Mouse (Mus musculus) large intestine, adult 2 months (tissue): ENCODE measurements around the gene Pcid2. TPM values are rescaled to one million over a fixed set of nuclear protein-coding genes. Genes with fewer than 3 reads are reported as not detected.
"Not testable (repeated sequence)": the region's sequence is repeated elsewhere in the genome, so short reads cannot be mapped to it uniquely, and the experiment has no call there.

Source experiments
- DNase-seq: peaks from one replicate; pipeline ENCODE4 v3.0.0-alpha.2; 2012; ENCODE audit warnings: low read depth, low spot score
- WGBS: fragments of 180-500 bp; shearing (Covaris S2); methylation state at CpG from one replicate; pipeline ENCODE4 v1.1.7; 2018; 5-methylcytosine and 5-hydroxymethylcytosine counted together
- polyA plus RNA-seq: library from polyadenylated mRNA; depleted of rRNA; stranded (reverse); fragments of >200 nt; gene quantifications from 2 replicates; pipeline ENCODE4 v1.2.3, GENCODE M21; 2012; rRNA removed

The Pcid2 gene
- 18.2 and 18.7 TPM in 2 replicates for polyA plus RNA-seq

DNA sequence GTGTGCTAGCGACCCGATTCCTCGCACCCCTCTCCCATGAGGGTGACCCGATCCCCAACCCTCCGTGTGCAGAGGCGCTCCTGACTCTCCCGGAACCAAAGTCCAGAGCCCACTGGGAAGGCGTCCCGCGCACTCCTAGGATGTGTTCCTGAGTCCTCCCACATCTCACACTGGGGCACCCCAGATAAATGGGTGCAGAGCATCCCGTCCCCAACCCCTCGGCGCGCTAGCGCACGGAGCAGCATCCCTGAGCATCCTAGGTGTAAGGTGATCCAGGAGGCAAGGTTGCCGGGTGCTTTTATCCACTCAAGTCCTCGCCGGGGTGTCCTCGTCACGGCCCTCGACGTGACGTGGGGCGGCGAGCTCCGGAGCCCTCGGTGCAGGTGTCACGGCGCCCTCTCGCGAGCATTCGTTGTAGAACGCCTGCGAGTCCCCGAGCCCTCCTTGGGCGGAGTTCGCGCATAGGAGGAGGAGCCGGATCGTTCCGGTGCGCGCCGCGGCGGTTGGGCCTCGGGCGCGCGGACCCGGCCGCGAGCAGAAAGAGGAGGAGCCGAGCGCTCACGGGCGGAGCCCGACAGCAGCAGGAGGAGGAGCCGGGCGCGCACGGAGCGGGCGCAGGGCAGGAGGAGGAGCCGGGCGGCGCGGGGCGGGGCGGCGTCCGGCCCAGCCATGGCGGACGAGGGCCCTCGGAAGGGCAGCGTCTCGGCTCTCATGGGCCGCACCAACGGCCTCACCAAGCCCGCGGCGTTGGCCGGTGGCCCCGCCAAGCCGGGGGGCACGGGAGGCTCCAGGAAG is at the start of gene Pcid2, which contains the start of gene Cul4a:
Gene Pcid2 (minus strand): TSS at position 373 of the 795 bp plus-strand sequence.
Gene Cul4a (plus strand): TSS at position 535 of the 795 bp plus-strand sequence.
- WGBS = under 1% methylated on average over 85 of the region's 87 CpGs
- peak; percentile 88 for DNase-seq

DNA sequence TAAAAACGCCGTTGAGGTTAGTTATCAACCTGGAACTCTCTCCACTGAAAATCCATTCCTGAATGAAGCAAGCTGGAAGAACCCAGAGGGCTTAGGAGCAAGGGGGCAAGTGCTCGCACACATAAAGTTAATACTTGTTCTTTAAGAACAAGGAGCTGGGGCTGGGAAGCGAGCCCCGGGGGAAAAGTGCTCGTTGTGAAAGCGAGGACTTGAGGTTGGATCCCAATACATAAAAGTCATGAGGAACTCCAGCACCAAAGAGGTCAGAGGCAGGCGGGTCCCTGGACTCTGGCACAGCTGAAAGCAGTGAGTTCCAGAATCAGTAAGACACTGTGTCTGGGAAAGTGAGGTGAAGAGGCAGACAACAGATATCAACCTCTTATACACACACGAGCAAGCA is 48.8 kb upstream of the Pcid2 start:
- no peak for DNase-seq
- whole genome bisulfite sequencing = 74% methylated on average over 9 of the region's 9 CpGs

DNA sequence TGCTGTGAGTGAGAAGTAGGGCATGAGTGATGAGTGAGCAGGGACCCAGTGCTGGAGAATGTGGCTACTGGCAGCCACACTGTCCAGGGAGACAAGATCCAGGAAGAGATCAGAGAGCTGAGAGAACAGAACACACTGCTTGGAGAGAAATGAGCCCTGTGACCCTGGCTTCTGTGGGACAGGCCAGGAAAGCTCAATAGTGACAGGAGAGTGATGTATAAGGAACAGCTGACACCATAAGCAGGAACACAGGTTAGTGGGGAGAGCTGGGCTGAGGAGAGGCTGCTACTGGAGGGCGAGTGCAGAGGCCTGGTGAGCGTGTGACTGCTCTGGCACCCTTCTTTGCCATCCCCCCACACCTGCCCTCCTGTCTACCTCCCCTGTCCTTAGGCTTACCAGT is 45.7 kb upstream of the Pcid2 start:
- 96% methylated on average over 2 of the region's 2 CpGs for WGBS

DNA sequence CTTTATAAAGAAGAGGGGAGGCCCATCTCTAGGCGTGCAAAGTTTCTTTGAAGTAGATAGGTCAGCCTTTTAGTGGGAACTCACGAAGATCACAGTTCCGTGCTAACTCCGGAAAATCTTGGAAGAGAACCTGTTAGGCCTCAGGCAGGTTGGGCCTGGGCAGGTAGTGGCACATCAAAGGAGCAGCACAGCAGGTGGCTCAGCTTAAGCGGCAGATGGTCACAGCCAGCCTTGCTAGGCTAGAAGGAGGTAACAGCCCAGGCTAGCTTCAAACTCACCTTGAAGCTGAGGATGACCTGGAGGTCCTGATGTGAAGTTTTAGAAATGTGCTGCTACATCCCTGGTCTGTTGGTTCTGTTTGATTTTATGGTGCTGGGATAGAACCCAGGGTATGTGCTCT is 44.6 kb upstream of the Pcid2 start:
- DNase-seq = no peak
- WGBS = 53% methylated on average over 5 of the region's 5 CpGs

More for the DNA sequence above, 45.7 kb upstream of the Pcid2 start:
- no peak for DNase-seq

DNA sequence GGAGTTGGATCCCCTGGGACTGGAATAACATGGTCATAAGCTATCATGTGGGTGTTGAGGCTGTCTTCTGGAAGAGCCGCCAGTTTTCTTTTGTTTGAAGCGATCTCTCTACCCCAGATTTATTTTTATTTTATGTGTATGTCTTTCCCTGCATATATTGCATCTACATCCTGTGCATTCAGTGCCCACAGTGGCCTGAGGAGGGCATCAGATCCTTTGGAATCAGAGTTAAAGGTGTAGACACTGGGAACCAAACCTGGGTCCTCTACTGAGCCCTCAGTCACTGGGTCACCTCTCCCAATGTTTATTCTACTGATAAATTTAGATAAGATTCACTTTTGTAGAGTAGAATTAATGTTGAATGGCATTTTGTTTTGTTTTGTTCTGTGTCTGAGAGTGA is 44.0 kb upstream of the Pcid2 start:
- DNase-seq = no peak
- WGBS = 95% methylated on average over 2 of the region's 2 CpGs

DNA sequence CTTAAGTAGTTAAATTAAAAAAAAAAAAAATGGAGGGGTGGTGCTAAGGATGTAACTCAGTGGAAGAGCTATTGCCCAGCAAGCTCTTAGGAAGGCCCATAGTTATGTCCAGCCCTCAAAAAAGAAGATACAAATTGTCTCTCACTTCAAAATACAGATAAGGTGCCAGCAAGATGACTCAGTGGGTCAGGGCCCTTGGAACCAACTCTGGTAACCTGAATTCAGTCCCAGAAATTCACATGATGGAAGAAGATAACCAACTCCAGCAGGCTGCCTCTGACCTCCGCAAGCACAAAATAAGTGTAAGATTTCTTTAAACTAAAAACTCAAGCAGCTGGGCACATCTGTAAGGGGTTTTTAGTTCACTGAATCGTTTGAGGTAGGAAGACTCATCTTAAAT is 43.2 kb upstream of the Pcid2 start:
- 53% methylated on average over 2 of the region's 2 CpGs for WGBS

DNA sequence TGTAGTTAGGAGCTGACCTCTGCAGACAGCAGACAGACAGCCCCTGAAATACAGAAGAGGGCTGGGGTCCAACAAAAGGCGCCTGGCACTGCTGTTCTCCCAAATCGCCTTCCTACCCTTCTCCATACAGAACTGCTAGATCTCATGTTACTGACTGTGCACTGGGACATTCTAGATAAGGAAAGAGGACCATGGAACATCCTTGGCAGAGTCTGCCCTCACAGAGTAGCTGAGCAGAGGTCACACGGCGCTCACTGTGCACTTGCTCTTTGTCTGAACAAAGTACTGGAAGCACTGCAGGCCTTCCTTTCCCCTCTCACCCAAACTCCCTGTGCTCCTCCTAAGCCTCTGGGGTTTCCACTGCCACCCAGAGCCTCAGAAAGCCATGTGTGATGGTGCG is 36.4 kb upstream of the Pcid2 start:
- DNase-seq = no peak
- 90% methylated on average over 5 of the region's 5 CpGs for WGBS

More for the DNA sequence above, 43.2 kb upstream of the Pcid2 start:
- no peak for DNase-seq

DNA sequence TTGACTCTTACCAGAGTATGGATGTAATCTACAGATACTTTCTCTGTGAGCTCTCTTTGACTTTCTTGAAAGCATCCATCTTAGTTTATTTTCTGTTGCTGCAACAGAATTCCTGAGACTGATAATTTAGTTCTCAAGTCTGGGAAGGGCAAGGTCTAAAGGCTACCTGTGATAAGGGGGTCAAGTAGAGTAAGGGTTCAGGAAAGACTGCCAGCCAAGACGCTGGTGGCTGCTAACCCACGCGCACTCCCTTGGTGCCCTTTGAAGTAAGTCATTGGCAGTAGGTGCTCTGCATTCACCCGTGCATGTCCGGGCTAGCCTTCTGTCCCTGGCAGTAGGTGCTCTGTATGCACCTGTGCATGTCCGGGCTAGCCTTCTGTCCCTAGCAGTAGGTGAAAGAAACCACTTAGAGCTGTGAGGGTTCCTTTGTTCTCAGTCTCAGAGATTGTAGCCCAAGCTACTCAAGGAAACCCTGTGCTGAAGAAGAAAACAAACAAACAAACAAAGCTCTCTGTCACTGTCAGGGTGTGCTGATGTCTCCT is 34.5 kb upstream of the Pcid2 start:
- 89% methylated on average over 6 of the region's 6 CpGs for WGBS
- DNase-seq = no peak

DNA sequence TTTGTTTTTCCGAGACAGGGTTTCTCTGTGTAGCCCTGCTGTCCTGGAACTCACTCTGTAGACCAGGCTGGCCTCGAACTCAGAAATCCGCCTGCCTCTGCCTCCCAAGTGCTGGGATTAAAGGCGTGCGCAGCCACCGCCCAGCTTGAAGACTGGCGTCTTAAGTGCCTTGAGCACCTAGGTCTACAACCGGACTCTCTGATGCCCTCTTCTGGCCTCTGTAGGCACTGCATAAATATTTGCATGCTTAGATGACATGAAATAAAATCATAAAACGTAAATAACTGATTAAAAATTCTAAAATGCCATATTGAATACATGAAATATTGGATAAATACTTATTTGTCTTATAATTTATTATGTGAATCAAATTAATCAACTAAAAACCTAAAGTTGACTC is 27.0 kb upstream of the Pcid2 start:
- not testable (repeated sequence) for DNase-seq
- 59% methylated on average over 9 of the region's 9 CpGs for WGBS

DNA sequence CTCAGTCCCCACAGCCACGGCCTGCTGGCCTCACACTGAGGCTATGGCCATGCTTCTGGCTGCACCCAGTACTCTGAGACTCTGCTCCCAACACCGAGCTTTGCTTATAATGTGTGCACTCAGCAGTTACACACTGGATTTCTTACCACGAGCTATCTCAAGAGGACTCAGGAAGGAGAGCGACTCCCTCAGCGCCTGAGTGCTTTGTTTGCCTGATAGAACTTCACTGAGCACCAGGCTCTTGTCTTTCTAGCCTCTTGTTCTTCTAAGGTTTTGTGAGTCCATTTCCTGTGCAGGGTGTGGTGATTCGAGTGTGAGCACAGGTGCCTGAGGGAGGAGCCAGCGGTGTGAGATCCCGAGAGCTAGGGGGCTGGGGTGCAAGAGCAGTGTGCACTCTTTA is 19.6 kb upstream of the Pcid2 start:
- WGBS = 89% methylated on average over 8 of the region's 8 CpGs
- DNase-seq = no peak

DNA sequence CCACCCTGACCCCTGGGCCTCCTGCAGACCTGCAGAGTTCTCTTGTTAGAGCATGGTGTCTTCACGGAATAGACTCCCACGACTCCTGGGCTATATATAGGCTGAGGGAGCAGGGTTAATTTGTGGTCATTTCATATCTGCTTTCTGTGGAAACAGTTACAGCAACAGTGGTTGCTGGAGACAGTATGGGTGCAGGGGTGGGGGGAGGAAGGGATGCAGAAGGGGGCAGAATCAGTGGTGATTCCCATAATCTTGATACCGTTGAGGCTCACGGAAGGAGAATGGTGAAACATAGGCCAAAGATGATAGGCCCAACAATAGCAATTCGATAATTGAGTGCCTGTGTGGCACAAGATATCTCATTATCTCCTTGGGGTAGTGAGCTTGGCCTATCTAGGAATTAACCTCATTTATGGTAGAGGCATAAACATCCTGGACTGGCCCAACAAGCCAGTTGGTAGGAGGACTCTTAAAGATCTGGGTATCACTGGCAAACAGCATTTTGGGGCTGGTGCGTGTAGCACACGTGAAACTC is 17.7 kb upstream of the Pcid2 start:
- DNase-seq = no peak
- 93% methylated on average over 7 of the region's 7 CpGs for WGBS

DNA sequence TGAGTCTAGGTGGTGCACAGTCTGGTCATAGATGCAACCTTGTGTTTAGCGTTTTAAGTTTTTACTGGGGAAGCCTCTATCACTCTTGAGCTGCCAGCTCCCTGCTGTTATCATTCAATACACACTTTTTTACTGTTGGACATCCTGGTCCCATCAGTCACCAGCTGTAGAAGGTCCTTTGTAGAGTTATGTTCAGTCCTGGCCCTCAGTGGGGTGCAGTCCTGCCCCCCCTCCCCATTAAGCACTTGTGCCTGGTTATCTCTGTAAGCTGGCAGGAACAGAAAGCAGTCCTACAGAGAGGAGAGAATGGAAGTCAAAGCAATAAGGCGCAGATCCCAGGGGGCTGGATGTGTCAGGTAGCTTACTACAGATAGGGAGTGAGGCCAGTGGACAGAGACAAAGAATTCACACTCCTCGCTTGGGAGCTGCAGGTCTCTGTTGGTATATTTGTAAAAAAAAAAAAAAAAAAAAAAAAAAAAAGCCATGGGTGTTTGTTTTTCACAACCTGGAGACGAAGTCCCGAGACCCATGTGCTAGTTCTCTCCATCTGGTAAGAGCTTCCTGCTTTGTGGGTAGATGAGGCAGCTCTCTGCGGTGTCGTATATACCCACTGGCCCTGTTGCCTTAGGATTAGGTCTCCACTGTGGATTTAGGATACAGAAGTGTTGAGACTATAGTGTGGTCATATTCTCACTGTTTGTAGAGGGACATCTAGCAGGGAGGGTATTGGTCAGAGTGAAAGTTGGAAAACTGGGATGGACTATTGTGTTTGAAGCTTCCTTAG is 15.8 kb upstream of the Pcid2 start:
- WGBS = 85% methylated on average over 7 of the region's 7 CpGs
- no peak for DNase-seq

DNA sequence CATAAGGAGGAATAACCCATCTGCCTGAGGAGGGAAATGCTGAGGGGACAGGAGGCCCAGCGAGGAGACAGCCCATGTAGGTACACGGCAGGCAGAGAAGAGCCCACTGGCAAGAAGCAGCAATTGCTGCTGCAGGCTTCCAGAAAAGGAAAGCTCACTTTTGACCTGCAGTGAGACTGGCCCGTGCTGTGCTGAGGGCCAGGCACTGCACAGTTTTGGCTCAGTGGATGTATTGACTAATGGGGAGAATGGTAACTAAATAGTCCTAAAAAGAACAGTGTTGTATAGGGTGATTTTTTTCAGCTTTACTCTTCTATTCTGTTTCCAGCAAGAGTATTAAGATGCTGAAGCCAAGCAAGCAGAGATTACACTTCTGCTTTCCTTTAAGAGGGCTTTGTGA is 13.3 kb upstream of the Pcid2 start:
- no peak for DNase-seq
- 81% methylated on average over 3 of the region's 3 CpGs for WGBS

DNA sequence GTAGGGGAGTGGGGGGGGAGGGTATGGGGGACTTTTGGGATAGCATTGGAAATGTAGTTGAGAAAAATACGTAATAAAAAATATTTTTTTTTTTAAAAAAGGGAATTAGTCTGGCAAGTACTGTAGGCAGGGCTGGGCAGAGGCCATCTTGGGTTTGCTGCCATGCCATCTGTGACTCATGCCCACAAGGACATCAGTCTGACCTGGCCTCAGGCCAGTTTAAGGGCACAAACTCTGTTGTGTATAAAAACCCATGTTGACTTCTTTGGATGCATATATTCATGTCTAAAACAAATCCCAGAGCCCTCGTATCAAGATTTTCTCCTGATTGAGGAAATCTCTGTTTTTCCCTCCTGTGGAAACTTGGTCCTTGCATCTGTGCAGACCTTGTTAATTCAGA is 11.8 kb upstream of the Pcid2 start:
- WGBS = 95% methylated on average over 2 of the region's 2 CpGs

DNA sequence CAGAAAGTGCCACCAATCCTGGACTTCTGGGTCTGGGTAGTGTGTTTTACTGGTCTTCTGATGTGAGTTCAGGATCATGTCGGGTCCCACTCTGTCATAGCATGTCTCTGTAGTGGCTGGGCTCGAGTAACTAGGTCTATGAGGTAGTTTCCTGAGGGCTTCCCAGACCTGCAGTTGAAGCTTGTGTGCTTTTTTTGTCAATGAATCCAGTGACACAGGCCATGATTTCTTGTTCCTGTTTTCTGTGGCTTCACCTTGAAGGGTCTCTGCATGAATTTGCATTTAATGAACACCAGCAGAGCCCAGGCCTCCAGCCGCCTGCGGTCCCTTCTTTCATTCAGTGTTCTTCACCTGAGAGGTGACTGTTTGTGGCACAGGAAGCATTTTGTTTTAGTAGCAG is 8.0 kb upstream of the Pcid2 start:
- DNase-seq = no peak
- 88% methylated on average over 4 of the region's 4 CpGs for whole genome bisulfite sequencing

More for the DNA sequence above, 11.8 kb upstream of the Pcid2 start:
- DNase-seq = no peak

DNA sequence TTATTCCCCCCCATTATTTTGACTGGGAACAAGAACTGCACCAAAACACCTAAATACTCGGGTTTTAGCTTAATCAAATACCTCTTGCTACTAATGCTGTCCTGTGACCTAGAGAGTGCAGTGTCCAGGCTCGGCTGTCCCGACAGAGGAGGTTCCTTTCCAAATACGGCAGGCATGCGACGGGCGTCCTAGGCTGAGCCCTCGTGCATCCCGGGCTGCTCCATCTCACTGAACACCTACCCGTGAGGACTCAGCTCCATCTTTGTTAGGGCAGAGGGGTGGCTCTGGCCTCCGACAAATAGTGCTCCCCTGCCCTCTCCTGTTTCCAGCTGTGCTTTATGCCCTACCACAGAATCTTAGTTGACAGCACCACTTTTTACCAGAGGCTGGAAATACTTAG is 6.7 kb upstream of the Pcid2 start:
- WGBS = 85% methylated on average over 11 of the region's 11 CpGs
- DNase-seq = no peak

DNA sequence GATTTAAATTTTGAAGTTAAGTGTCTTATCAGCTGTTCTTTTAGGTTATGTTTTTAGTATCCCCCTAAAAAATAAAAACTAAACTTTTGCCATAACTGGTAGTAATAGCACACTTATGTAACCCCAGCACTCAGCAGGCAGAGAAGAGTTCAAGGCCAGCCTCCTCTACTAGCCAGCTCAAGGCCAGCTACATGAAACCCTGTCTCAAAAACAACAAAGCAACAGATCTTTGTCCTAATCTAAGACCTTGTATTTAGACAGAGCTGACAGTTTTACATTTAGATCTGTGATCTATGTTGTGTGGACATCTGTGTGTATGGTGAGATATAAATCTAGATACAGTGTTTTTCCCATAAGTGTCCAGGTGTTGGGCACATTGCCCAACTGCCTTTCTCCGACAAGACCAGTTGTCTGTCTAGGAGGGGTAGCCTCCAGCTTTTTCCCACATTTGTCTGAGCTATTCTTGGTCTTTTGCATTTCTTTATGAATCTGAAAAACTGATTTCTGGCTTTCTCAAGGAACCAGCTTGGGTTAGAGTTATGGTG is 4.2 kb upstream of the Pcid2 start:
- DNase-seq = no peak
- WGBS = 53% methylated on average over 1 of the region's 1 CpGs

DNA sequence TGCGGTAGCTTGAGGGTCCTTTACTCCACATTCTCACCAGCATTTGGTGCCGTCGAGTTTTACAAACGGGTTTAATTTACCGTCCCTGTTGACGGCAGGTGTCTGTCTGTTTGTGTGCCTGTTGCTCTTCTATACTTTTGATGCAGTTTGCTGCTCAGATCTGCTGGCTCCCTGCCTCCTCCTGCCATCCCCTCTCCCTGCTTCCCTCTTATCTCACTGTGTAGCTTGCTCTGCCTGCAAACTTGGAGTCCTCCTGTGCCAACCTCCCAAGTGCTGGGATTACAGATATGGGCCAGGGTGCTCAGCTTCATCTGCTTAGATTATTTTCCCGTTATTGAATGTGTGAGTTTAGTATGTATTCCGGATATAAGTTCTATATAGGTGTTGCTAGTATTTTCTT is 3.7 kb upstream of the Pcid2 start:
- 85% methylated on average over 8 of the region's 8 CpGs for WGBS

DNA sequence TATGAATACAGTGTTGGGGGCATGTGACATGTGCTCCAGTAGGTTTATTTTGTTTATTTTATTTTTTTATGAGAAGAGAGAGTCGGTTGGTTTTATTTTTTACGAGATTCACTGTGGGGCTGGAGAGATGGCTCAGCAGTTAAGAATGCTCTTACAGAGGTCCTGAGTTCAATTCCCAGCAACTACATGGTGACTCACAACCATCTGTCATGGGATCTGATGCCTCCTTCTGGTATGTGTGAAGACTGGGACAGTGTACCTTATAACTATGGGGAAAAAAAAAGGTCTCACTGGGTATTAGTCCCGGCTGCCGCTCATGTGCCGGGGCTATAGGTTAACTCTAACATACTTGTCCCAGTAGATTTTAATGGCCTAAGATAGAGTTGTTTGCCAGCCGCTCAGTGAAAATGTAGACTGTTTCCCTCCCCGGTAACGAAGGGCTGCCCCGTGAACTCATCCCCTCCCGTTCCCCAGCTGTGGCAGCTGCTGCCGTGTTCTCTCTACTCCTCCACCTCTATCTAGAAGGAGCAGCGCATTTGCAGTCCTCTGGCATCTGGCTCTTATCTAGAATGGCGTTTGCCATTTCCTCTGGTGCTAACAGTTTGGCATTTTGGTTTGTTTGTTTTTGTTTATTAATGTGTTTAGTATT is 2.9 kb upstream of the Pcid2 start:
- 69% methylated on average over 13 of the region's 13 CpGs for WGBS
- DNase-seq = no peak

More for the DNA sequence above, 3.7 kb upstream of the Pcid2 start:
- no peak for DNase-seq
